Mouse (Mus musculus) heart, embryonic 11.5 days (tissue): ENCODE results near the gene Slc25a12. TPM values are rescaled to one million over a fixed set of nuclear protein-coding genes. Genes with fewer than 3 reads are reported as not detected.

Source experiments
- ATAC-seq: fragments of 200-750 bp; cut with Nextera tagmentation; replicated peaks from 2 replicates; pipeline ENCODE4 v1.8.0; 2017; ENCODE audit warnings: moderate library complexity; ENCODE audit not compliant: insufficient number of reproducible peaks, low FRiP score, low TSS enrichment
- H3K27ac ChIP-seq: fragments of 300-500 bp; sonication (generic); 2 replicates; pipeline ENCODE4 v1.5.1; 2014; ENCODE audit warnings: mild to moderate bottlenecking, low read depth, low read length
- H3K27me3 ChIP-seq: fragments of 300-500 bp; sonication (generic); 2 replicates; pipeline ENCODE4 v1.6.1; 2014; ENCODE audit warnings: mild to moderate bottlenecking, low read length, mixed read lengths; ENCODE audit not compliant: control insufficient read depth, insufficient read depth
- H3K36me3 ChIP-seq: fragments of 300-500 bp; sonication (generic); 2 replicates; pipeline ENCODE4 v1.6.1; 2014; ENCODE audit warnings: mild to moderate bottlenecking, low read length, moderate library complexity, mixed read lengths; ENCODE audit not compliant: control insufficient read depth, insufficient read depth
- H3K4me1 ChIP-seq: fragments of 300-500 bp; sonication (generic); 2 replicates; pipeline ENCODE4 v1.6.1; 2014; ENCODE audit warnings: low read length; ENCODE audit not compliant: control insufficient read depth, insufficient read depth
- H3K4me2 ChIP-seq: fragments of 300-500 bp; sonication (generic); 2 replicates; pipeline ENCODE4 v1.6.1; 2014; ENCODE audit warnings: mild to moderate bottlenecking, moderate library complexity
- H3K4me3 ChIP-seq: fragments of 300-500 bp; sonication (generic); 2 replicates; pipeline ENCODE4 v1.5.1; 2014; ENCODE audit warnings: low read depth, low read length
- H3K9ac ChIP-seq: fragments of 300-500 bp; sonication (generic); 2 replicates; pipeline ENCODE4 v1.6.1; 2014; ENCODE audit warnings: mild to moderate bottlenecking, low read depth, low read length, moderate library complexity
- H3K9me3 ChIP-seq: fragments of 300-500 bp; sonication (generic); replicated peaks from 2 replicates; pipeline ENCODE4 v1.6.1; 2016; ENCODE audit warnings: low read length; ENCODE audit not compliant: control insufficient read depth
- WGBS: fragments of 180-500 bp; shearing (Covaris S2); extraction: QIAGEN DNeasy Blood & Tissue Kit; methylation state at CpG from one replicate; pipeline ENCODE4 v1.1.7; 2014; ENCODE audit not compliant: insufficient replicate concordance; 5-methylcytosine and 5-hydroxymethylcytosine counted together
- polyA plus RNA-seq: library from polyadenylated mRNA; unstranded; fragments of >200 nt; fragmentation: Nextera tagmentation; extraction: Ambion mirVana; gene quantifications from 2 replicates; pipeline ENCODE4 v1.2.1, GENCODE M21; 2014

Slc25a12 gene
- polyA plus RNA-seq, 1 experiment from 2014 or later, result 86.9 TPM

DNA sequence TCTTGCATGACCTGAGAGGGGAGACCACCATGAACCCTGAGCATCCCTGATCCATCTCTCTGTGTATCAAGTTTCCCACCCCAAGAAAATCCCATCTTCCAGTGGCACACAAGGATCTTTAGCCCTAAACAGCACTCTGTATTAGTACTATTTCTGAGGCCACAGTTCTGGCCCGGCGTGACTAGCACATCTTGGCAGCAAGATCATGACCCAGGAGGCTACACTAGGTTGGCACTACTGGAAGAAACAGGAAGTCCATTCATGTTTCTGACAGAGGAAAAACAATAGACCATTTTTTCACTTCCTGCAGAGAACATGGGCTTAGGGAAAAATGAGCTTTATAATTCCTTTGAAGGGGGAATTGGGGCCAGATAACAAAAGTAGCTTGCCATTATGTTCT lies 39.8 kb downstream of the Slc25a12 start:
- no peak overlapping the region for H3K4me2 ChIP-seq
- peaks cover 11% of the 10 kb centered on the region; the same call in 1 of the 2 replicates for H3K36me3 ChIP-seq
- H3K27me3 ChIP-seq, result no peaks in the 10 kb centered on the region
- WGBS, result 55% methylated on average over 2 of the region's 2 CpGs
- H3K4me1 ChIP-seq, result no peaks in the 10 kb centered on the region
- H3K4me3 ChIP-seq, result no peak overlapping the region
- H3K9ac ChIP-seq, result no peak overlapping the region
- no peak for ATAC-seq
- no peaks in the 10 kb centered on the region for H3K9me3 ChIP-seq
- no peak overlapping the region for H3K27ac ChIP-seq

DNA sequence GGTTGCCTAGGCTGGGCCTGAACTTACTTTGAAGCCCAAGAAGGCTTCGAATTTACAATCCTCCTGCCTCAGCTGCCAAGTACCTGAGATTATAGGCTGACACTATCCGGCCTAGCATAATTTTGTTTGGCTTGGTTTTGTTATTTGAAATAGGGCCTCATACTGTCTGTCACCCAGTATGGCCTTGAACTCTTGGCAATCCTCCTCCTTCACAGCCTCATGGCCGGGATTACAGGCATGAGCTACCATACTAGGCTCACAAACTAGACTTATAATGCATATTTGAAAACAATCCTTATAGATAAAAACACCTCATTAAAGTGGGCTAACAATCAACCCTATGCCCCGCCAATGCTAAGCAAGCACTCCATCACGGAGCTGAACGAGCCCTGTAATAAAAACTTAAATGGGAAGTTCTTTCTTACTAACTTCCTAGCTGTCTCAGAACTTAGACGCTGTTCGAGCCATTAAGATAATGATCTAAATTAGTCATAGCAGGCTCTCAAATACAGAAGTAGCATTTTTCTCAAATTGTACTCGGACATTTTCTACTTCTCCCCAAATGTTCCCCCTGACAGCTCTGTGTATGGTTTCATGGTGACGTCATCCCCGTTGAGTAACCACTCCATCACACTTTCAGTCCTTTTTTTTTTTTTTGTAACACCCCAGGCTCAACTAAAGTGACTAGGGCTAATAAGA lies 40.6 kb downstream of the Slc25a12 start:
- no peak for ATAC-seq
- H3K36me3 ChIP-seq, result peaks cover 13% of the 10 kb centered on the region; the same call in 1 of the 2 replicates
- H3K4me1 ChIP-seq, result no peaks in the 10 kb centered on the region
- no peaks in the 10 kb centered on the region for H3K27me3 ChIP-seq
- H3K4me2 ChIP-seq, result no peak overlapping the region
- H3K9ac ChIP-seq, result no peak overlapping the region
- no peak overlapping the region for H3K4me3 ChIP-seq
- WGBS, result 83% methylated on average over 11 of the region's 11 CpGs
- H3K27ac ChIP-seq, result no peak overlapping the region
- H3K9me3 ChIP-seq, result no peaks in the 10 kb centered on the region

DNA sequence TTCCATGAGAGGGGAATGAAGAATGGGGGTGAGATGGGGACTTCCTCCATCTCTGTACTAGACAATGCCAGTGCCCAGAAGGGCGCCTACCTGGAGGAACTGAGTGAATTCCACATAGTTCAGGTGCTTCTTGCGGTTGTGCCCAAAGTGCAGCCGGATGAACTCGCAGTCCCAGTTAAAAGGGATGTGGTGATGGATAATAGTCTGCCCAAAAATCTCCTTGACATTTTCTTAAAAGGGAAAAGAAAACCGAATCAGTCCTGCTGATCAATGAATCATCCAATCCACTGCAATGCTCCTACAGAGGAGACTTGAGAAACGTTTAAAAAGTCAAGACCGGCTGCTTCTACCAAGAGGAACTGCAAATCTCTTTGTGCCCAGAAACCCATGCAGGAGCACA lies 43.7 kb downstream of the Slc25a12 start:
- no peak overlapping the region for H3K4me3 ChIP-seq
- WGBS, result 85% methylated on average over 7 of the region's 7 CpGs
- ATAC-seq, result no peak
- no peak overlapping the region for H3K4me2 ChIP-seq
- no peak overlapping the region for H3K27ac ChIP-seq
- no peaks in the 10 kb centered on the region for H3K4me1 ChIP-seq
- H3K36me3 ChIP-seq, result peaks cover 14% of the 10 kb centered on the region
- H3K9me3 ChIP-seq, result no peaks in the 10 kb centered on the region
- no peak overlapping the region for H3K9ac ChIP-seq
- no peaks in the 10 kb centered on the region for H3K27me3 ChIP-seq

DNA sequence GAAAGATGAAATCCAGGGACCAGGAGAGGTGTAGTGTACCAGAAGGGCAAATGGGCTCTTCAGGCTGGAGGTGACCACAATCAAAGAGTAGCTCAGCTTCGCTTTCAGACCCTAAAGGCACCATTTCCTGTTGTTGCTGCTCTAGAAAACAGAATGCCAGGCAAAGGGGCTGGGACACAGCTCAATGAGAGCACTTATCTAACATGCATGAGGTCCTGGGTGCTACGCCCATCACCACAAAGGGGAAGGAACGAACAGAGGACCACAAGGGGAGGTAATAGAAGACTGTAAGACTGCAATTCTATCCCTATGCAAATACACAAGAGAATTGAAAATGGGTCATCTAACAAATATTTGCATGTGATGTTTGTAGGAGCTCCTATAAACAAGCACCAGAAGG lies 46.1 kb downstream of the Slc25a12 start:
- no peak overlapping the region for H3K9ac ChIP-seq
- H3K4me3 ChIP-seq, result no peak overlapping the region
- no peaks in the 10 kb centered on the region for H3K4me1 ChIP-seq
- peaks cover 12% of the 10 kb centered on the region for H3K36me3 ChIP-seq
- no peaks in the 10 kb centered on the region for H3K27me3 ChIP-seq
- H3K4me2 ChIP-seq, result no peak overlapping the region
- H3K9me3 ChIP-seq, result no peaks in the 10 kb centered on the region
- no peak for ATAC-seq
- WGBS, result 78% methylated on average over 3 of the region's 3 CpGs
- H3K27ac ChIP-seq, result no peak overlapping the region

DNA sequence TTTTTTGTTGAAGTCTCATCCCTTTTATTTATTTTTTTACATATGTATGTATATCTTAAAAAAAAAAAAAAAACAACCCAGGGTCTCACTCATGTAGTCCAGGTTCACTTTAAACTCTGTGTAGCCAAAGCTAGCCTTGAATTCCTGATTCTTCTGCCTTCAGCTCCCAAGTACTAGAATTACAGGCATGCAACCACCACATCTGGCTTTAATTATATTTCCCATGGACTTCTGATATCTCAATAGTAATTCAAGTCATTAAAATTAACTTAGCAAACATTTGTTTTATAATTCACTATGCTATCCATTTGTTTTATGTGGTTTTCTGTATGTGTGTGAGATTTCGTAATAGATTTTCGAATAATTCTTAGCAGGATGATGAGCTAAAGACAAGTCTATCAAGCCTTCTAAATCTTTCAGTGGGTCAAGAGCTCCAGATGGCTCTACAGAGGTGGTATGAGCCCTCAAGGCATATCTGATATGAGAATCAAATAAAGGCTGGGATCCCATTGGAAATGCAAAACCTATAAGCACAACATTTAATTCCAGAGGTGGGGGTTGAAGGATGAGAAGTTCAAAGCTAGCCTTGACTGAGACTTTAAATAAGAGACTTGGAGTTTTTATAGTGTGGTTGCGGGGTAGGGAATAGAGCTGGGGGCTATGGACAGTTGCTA lies 51.3 kb downstream of the Slc25a12 start:
- peaks cover 8% of the 10 kb centered on the region for H3K36me3 ChIP-seq
- H3K9ac ChIP-seq, result no peak overlapping the region
- no peak overlapping the region for H3K4me3 ChIP-seq
- no peaks in the 10 kb centered on the region for H3K27me3 ChIP-seq
- 97% methylated on average over 3 of the region's 3 CpGs for WGBS
- no peak overlapping the region for H3K4me2 ChIP-seq
- no peaks in the 10 kb centered on the region for H3K9me3 ChIP-seq
- no peaks in the 10 kb centered on the region for H3K4me1 ChIP-seq
- no peak for ATAC-seq
- no peak overlapping the region for H3K27ac ChIP-seq

DNA sequence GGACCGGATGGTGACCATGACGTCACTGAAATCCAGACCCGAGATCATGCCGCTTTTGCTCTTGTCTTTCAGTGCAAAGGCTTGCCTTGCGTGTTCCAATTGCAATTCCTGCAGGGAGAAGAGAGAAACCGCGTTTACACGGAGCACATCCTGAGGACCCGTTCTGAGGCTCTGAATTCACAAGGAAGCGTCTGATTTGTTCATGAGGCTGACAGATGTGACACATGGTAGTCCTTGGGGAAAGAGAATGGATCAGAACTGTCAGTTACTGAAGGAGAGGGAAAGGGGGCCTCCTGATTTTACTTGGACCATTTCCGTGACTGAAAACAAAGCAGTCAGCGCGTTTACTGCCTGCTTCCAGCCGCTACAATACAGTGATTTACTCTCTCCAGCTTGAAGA lies 52.5 kb downstream of the Slc25a12 start:
- 81% methylated on average over 14 of the region's 14 CpGs for WGBS
- Histone ChIP-seq H3K9ac (no peak overlapping the region), H3K4me2 (no peak overlapping the region), H3K27ac (no peak overlapping the region), H3K36me3 (peaks cover 5% of the 10 kb centered on the region; the same call in 1 of the 2 replicates), H3K27me3 (no peaks in the 10 kb centered on the region), H3K9me3 (no peaks in the 10 kb centered on the region), H3K4me1 (no peaks in the 10 kb centered on the region), H3K4me3 (no peak overlapping the region)
- ATAC-seq, result no peak

DNA sequence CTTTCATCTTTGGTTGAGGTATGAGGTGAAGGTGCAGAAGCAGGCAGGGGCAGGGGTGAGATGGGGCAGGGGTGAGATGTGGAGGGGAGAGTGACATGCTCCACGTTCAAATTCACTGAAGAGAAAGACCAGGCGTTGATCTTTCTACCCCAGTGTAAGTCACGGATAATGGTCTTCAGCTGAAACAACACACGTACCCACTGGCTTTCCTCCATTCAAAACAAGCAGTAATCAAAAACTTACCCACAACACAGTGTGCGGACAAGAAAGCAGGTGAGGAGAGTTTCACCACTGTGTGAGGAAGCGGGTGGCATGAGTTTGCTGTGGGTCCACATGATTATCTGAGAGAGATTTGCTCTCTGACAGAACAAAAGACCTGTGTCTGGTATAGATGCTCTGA lies 53.5 kb downstream of the Slc25a12 start:
- no peaks in the 10 kb centered on the region for H3K9me3 ChIP-seq
- H3K4me2 ChIP-seq, result no peak overlapping the region
- no peak overlapping the region for H3K9ac ChIP-seq
- H3K4me3 ChIP-seq, result no peak overlapping the region
- ATAC-seq, result no peak
- H3K27me3 ChIP-seq, result no peaks in the 10 kb centered on the region
- no peak overlapping the region for H3K27ac ChIP-seq
- peaks cover 5% of the 10 kb centered on the region; the same call in 1 of the 2 replicates for H3K36me3 ChIP-seq
- 63% methylated on average over 6 of the region's 6 CpGs for WGBS
- no peaks in the 10 kb centered on the region for H3K4me1 ChIP-seq

GRCm38 (mm10) chr2:71312067-71312466 lies 55.5 kb downstream of the Slc25a12 start:
- Histone ChIP-seq H3K36me3 (peaks cover 5% of the 10 kb centered on the region; the same call in 1 of the 2 replicates), H3K4me3 (no peak overlapping the region)

More at GRCm38 (mm10) chr2:71312067-71312466, 55.5 kb downstream of the Slc25a12 start:
- no peak overlapping the region for H3K9ac ChIP-seq
- H3K27ac ChIP-seq, result no peak overlapping the region
- H3K4me1 ChIP-seq, result no peaks in the 10 kb centered on the region
- no peak overlapping the region for H3K4me2 ChIP-seq
- no peak for ATAC-seq
- H3K9me3 ChIP-seq, result no peaks in the 10 kb centered on the region
- H3K27me3 ChIP-seq, result no peaks in the 10 kb centered on the region
- WGBS, result 65% methylated on average over 10 of the region's 10 CpGs
